Mouse (Mus musculus) G1E (cell line): ENCODE results near the gene RPS10-NUDT3.

ENCODE experiments used
- CTCF ChIP-seq: IDR thresholded peaks from 2 replicates; pipeline ENCODE4 v1.5.1; 2012; ENCODE audit warnings: low read depth, low read length, inconsistent platforms, mixed read lengths
- GATA1 ChIP-seq: IDR thresholded peaks from 2 replicates; pipeline ENCODE4 v1.6.1; 2012; ENCODE audit warnings: borderline replicate concordance, low read length, inconsistent platforms, mixed read lengths

GRCm38 (mm10) chr17:27552215-27553201, 82.5 kb downstream of the RPS10-NUDT3 start:
- TF ChIP-seq CTCF (no peak), GATA1 (no peak)
